Mouse (Mus musculus) embryo, embryonic 10.5 days (tissue): ENCODE results near the gene Foxa3.

Experiments used
- DNase-seq: peaks from one replicate; pipeline ENCODE4 v3.0.0-alpha.2; 2015; ENCODE audit warnings: low spot score

Gene Foxa3

DNA sequence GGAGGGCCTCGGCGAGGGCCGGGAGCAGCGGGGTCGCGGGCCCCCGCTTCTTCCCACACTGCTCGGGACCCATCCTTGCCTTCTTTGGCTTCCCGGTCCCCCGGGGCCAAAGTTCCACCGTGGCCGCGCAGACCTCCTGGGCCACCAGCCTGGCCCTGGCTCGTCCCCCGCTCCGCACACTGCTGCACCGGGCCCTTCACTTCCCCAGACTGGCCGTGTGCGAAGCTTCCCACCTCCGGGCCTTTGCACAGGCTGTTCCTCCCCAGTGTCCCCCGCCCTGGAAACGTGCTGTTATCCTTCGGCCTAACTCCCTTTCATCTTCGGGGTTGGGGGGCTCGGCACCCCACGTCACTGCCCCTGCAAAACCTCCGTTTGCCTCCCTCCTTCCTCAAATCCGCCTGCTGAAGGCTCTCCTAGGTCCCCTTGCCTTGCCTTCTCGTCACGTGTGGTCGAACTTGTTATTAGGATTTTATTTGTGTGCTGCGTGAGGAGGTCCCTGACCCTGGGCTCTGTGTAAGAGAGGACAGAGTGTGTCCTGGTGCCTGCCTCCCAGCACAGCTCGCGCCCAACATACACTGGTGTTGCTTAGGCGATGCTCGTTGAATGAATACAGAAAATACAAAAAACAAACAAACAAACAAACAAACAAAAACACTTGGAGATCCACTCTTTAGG, 1.4 kb upstream of the Foxa3 start:
- peak; percentile 63 for DNase-seq

DNA sequence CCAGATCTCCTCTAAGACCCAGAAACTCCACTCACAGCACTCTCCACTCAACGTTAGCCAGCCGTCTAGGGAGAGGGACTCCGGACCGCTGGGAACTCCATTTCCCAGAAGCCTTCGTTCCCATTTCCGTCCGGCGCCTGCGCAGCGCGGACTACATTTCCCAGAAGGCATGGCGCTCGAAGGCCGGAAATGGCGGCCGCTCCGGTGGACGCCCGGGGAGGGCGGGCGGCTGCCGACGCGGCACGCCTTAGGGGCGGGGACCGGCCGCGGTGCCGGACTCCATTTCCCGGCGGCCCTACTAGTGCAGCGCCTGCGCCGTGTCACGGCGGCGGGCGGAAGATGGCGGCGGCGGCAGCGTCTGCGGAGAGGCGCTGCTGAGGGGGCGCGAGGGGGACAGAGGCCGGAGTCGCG, 763 bp upstream of the Foxa3 start, which contains the start of gene Sympk:
Gene Sympk (plus strand): TSS at position 282 of the 411 bp plus-strand sequence.
- peak; percentile 97 for DNase-seq

DNA sequence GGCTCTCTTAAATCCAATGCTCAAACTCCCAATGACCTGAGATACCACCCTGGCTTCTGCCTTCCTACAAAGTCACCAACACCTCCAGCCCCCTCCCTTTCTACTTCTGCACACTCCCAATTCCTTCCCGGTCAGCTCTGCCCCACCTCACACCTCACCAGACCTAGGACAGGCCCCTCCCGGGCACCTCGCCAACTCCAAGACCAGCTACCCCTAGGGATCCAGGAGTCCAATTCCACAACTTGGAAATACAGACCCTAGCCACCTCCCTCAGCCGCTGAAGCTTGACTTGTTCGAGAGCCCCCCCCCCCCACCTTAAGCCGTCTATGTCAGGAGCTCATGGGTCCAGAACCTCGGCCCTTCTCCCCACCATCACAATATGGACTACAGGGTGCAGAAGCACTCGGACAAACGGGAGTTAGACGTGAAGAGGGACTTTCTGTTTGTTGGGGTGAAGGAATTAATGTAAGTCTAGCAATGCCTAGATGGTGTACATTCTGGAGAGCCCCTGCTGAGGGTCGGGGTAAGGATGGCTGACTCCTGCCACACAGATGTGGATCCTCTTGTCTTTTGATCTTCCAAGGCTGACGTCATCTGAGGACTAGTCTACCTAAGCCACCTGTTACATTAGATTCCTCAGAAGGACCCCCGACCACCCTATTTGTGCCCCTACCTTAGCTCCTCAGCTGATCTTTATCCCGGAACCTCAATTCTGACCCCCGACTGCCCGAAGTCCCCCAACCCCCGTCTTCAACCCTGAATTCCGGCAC, 964 bp downstream of the Foxa3 start:
- no peak for DNase-seq

DNA sequence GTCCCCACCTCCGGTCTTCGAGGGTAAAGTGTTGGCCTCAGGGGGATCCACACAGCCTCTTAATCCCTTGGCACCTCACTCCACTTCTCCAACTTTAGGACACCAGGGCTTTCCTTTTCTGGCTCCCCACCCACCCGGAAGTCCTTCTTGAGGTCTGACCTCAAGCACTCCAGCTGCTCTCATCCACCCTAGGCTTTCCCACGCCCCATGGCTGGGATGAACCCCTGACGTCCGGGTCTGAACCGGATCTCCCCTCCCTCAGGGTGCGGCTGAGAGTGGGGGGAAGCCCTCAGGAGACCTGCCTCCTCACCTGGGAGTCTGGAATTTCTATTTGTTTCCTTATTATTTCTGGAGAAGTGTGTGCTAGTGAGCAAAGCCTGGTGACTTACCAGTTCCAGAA, 2.3 kb downstream of the Foxa3 start:
- DNase-seq: no peak

DNA sequence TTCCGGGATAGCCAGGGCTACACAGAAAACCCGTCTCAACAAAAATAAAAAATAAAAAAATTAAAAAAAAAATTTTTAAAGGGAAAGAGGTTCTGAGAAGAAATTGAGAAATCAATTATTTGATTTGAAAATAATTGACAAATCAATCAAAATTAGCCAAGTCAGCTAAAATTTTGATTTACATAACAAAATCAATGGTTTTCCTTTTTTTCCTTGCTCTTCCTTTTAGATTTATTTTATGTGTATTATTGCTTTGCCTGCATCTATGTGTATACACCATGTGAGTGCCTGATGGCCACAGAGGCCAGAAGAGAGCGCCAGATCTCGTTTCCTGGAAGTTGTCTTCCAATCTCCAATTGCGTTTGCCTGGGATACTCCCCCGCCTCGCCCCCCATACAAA, 5.4 kb downstream of the Foxa3 start:
- no peak for DNase-seq

DNA sequence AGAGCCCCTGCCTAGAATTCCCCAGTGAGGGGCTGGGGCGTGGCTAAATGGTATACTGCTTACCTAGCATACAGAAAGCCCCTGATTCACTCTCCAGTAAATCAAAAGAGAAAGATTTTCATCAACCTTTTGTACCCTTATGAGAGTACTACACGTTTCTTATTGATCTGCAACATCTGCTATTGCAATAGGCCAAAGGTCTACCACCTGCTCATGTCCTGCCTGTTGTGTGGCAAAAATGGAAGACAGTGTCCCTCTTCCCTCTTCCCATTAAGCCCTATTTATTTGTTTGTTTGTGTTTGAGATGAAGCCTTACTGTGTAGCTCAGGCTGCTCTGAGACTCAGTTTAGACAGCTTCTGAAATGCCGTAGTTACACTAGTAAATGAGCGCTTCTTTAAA, 7.3 kb downstream of the Foxa3 start:
- no peak for DNase-seq

DNA sequence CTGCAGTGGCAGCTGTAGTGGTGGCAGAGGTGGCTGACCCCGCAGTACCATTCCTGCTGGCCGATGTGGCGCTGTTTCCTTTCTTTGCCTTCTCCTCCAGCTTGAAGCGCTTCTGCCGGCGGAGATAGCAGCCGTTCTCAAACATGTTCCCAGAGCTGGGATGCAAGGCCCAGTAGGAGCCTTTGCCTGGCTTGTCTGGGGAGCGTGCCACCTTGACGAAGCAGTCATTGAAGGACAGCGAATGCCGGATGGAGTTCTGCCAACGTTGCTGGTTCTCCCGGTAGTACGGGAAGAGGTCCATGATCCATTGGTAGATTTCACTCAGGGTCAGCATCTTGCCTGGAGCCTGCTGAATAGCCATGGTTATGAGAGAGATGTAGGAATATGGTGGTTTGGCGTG, 8.9 kb downstream of the Foxa3 start:
- no peak for DNase-seq

DNA sequence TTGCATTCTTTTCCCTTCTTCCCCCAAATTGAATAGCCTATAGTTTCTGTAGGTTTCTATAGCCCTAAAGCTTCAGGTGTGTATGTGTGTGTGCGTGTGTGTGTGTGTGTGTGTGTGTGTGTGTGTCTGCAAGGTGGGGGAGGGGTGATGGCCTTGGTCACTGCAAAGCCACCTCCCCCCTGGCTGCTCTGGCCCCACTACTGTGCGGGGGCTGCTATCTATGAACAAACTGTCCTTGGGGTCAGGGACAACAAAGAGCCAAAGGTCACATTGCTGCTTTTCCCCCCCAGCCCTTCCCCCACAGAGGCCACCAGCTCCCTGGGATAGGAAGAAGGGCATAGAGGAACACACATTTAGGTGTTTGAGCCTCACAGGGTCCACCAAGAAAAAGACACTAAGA, 10.5 kb downstream of the Foxa3 start:
- no peak for DNase-seq

DNA sequence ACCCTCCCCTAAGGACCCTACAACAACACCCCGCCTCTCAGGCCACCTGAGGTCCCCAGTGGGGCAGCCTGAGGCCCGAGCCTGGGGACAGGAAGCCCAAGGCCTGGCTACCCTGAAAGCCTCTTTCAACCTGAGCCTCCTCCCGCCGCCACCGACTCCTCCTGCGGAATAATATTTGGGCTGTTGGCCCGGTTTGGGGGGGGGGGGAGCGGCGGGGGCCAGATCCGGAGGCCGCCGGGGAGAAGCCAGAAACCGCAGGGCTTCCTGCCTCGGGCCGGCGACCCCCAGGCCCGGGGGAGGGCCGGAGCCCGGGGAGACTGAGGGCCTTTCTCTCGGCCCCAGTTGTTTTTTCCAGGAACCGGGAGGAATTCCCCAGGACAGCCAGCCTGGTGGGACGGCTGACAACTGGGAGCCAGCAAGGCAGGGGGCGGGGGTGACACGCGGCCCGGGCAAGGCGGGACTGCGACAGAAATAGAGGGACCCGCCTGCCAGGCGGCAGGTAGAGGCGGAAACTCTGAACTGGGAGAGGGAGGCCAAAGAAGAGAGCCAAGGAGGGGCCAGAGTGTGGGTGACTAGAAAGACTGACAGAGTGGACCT, 11.2 kb downstream of the Foxa3 start:
- DNase-seq: no peak

DNA sequence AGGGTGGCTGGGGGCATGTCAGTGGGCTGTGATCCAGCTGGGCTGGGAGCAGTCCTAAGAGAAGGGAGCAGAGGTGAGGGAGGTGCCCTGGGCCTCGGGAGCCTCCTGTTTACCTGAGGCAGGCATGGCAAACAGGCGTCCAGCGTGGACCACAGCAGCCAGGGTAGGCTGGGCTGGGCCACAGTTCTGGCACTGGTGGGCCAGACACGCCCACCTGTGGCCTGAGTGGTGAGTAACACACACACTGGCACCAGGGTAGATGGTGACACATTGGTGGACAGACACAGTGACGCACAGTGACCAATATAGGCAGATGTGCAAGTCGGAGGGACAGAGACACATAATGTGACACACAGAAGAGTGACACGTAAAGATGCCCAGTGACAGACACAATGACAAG, 12.8 kb downstream of the Foxa3 start:
- no peak for DNase-seq

DNA sequence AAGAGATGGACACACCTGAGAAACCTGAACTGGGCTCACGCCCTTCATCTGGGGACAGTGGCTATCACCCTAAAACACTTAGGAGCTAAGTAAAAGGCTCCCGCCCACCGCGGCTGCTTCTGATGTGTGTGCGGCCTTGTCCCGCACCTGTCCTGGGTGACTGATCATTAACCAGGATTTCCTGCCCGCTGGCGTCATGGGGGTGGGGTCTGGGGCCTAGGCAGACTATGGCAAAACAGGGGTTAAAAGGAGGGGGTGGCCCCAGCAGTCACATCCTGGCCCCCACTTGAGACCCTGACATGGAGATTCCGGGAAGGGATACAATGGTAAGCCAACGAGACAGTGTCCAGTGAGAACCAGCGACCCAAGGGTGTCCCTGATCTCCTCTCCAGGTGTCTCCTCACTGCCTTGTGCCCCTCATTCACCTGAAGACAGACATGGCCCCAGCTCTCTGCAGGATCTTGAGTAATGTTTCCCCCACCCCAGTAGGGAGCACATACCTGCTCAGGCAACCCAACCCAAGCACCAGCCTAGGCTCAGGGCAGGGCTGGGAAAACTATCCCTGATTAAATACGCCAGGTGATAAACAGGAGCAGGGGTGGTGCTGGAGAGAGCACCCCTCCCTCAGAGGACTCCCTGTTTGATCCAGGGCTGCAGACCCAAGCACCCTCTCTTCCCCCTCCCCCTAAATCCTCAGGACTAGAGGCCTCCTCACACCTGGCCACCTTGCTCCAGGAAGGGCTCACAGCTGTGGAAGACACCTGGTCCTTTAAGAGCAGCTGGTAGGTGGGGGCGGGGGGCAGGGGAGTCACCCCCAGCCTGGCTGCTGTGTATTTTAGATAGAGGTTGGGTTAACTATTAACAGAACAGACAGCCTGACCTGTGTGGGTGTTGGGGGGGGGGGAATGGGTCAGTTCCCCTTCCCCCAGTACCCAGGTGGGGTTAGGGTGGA, 16.0 kb downstream of the Foxa3 start:
- no peak for DNase-seq

DNA sequence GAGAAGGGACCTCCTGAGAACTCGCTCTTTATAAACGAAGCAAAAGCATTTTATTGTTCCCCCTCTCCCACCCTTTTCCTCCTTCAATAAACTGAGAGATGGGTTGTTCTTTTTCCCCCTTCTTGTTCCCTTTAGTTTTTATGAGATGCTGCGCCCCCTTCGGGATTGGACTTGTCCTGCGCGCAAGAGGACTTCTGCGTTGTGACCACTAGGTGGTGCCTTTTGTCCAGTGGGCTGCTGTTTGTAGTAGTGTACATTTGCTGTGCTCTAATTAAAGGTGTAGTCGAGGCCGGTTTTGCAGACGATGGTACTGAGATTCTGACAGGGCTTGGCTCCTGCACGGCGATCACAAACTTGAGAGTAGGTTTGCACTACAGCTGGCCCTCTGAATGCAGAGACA, 16.9 kb downstream of the Foxa3 start:
- DNase-seq: peak; percentile 94

DNA sequence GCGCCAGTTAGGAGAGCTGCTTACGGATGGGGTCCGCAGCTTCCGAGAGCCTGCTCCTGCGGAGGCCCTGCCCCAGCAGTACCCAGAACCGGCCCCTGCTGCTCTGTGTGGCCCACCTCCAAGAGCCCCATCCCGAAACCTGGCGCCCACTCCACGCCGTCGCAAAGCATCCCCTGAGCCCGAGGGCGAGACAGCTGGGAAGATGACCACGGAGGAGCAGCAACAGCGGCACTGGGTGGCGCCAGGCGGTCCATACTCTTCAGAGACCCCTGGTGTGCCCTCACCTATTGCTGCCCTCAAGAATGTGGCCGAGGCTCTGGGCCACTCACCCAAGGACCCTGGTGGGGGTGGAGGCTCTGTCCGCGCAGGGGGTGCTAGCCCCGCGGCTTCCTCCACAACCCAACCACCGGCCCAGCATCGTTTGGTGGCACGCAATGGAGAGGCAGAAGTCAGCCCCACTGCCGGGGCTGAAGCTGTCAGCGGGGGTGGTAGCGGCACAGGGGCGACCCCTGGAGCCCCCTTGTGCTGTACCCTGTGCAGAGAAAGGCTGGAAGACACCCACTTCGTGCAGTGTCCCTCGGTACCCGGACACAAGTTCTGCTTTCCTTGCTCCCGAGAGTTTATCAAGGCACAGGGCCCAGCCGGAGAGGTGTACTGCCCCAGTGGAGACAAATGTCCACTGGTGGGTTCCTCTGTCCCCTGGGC, 17.8 kb downstream of the Foxa3 start:
- DNase-seq: no peak

DNA sequence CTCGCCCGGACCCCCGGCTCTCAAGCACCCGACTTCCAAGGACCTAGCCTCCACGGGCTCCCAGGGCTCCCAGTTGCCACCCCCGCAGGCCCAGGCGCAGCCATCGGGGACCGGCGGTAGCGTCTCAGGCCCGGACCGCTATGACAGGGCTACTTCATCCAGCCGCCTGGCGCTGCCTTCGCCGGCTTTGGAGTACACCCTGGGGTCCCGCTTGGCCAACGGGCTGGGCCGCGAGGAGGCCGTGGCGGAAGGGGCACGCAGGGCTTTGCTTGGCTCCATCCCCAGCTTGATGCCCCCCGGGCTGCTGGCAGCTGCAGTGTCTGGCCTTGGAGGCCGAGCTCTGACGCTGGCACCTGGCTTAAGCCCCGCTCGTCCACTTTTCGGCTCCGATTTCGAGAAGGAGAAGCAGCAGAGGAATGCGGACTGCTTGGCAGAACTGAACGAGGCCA, 18.7 kb downstream of the Foxa3 start:
- no peak for DNase-seq

DNA sequence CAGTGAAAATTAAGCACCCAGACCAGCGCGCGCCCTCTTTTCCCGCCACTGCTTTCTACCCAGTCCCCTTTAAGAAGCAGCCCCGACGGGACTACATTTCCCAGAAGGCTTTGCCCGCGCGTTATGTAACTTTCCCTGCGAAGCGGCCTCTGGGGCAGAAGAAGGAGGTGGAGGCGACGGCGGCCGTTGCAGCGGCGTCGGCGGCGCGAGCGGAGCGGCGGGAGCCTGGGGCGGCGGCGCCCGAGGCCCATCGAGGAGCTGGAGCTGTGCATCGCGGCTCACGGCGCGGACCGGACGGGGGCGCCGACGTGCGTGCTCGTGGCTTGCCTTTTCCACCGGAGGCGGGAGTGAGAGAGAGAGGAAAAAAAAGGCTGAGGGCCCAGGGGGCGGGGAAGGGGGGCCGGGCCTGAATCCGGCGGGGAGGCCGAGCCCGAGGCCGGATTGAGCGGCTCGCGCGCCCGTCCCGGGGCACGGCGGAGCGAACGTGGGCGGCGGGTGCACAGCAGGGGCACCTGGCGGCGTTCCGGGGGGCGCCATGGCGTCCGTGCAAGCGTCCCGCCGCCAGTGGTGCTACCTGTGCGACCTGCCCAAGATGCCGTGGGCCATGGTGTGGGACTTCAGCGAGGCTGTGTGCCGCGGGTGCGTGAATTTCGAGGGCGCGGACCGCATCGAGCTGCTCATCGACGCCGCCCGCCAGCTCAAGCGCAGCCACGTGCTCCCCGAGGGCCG, 19.3 kb downstream of the Foxa3 start, which contains the start of gene Irf2bp1:
Gene Irf2bp1 (plus strand): TSS at position 143 of the 729 bp plus-strand sequence.
- DNase-seq: peak; percentile 98

DNA sequence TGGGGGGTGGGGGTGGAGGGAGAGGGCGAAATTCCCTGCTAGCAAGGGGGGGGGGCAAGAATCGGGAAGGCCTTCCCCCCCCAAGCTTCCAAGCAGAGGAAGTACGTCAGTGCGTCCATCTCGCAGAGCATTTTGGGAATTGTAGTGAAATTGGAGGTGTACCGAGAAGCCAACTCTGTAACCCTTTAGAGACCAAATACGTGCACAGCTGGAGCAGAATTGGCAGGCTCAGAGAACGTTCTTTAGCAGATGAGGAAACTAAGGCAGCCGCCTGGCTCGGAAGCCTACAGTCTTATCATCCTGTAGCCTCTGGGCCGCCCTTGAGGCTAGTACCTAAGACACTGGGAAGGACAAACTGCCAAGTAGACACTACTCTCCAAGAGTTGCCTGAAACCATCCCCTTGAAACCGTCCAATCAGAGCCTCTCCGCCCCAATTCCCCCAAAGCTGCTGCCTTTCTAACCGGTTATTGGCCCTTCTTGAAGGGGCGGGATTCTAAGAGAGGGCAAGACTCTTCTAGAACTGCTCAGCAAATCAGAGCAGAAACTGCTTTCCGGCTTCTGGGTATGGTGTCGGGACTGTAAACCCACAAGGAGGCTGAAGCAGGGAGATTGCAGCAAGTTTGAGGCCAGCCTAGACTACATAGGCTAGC, 20.4 kb downstream of the Foxa3 start:
- peak; percentile 95 for DNase-seq

DNA sequence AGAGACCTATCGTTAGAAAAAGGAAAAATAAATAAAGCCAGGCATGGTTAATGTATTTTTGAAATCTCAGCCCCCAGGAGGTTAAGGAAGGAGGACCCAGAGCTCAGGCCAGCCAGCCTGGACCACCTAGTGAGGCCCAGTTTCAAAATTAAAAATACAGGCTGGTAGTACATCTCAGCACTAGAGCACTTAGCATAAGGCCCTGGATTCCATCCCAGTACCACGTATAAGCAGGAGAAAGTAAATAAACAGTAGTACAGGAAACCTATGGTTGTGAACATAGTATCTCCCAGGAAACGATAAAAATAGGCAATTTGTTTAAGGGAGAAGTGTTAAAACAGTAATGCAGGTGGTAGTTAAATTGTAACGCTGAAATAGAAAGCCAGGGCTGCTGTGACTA, 21.2 kb downstream of the Foxa3 start:
- no peak for DNase-seq

DNA sequence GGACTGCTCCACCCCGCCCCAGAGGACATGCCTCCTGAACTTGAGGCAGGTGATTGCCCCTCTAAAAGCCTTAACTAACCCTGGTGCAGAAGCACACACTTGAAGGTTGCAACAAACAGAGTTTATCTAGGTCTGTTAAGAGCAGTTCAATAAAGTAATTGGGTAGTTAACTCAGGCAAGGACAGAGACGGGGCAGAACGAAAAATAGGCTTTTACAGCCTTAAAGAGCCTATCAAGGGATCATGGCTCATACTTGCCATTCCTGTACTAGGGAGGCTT, 21.6 kb downstream of the Foxa3 start:
- no peak for DNase-seq

DNA sequence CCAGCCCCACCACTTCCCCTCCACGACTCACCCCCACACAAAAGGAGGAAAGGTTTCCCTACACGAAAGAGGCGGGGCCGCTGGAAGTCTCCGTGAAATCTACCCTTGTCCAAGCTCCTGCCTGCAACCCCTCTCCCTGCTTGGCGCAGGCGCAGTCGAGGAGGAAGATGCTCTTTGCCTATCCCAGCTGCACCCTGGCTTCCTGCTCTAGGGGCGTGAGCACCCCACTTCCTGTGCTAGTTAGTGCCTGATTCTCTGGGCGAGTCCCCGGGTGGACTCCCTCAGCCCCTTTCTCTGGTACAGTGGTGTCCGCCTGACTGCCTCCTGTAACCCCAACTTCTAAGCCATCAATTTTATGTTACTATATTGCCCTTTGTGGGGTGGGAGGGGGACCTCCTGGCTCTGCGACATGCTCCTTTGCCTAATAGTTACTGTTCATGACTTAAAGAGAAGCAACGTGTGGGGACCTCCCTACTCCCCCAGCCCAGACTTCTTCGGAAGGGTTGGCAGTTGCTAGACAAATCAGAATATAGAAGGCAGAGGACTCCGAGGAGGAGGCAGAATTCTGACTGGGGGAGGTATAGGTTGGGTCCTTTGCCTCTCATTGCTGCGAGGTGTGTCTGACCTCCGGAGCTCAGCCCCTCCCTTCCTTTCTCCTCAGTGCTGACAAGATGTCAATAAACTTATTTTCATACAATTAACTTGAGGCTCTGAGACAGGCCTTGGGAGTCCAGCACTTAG, 22.1 kb downstream of the Foxa3 start:
- DNase-seq: peak; percentile 65

DNA sequence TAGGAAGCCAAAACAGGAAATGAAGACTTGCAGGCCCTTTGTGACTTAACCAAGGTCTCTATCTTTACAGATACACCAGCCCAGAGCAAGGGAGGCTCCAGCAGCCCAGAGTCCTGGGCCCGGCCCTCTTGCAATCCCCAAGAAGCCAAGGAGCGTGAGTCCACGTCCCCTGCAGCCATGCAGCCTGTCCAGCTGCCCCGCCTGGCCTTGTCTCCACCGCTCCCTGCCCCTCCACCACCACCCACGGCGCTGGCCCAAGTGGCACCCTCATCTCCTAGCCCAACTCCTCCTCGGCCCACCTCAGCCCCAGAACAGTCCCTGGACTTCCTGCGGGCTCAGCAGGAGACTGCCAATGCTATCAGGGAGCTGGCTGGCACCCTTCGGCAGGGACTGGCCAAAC, 22.9 kb downstream of the Foxa3 start:
- DNase-seq: no peak
